Mouse (Mus musculus) liver, embryonic 14.5 days (tissue): Measurements from ENCODE around the gene Snx11. TPM values are rescaled to one million over a fixed set of nuclear protein-coding genes. Genes with fewer than 3 reads are reported as not detected.

ENCODE experiments used
- ATAC-seq: fragments of 200-750 bp; cut with Nextera tagmentation; 2 replicates; pipeline ENCODE4 v1.8.0; 2017; ENCODE audit warnings: moderate number of reproducible peaks, mild to moderate bottlenecking, moderate library complexity; ENCODE audit not compliant: insufficient read depth
- DNase-seq, 3 experiments: peaks; one replicate each; pipeline ENCODE4 v3.0.0-alpha.2; 2012 to 2013; ENCODE audit warnings: low read depth in 3 of 3, low spot score in 3 of 3
- H3K27ac ChIP-seq: fragments of 300-500 bp; sonication (generic); 2 replicates; pipeline ENCODE4 v1.5.1; 2014; ENCODE audit warnings: moderate library complexity, mild to moderate bottlenecking, control low read depth, inconsistent platforms
- H3K27me3 ChIP-seq: fragments of 300-500 bp; sonication (generic); 2 replicates; pipeline ENCODE4 v1.6.1; 2014; ENCODE audit warnings: mild to moderate bottlenecking, low read length, moderate library complexity; ENCODE audit not compliant: control insufficient read depth, insufficient read depth
- H3K36me3 ChIP-seq: fragments of 300-500 bp; sonication (generic); replicated peaks from 2 replicates; pipeline ENCODE4 v1.6.1; 2014; ENCODE audit warnings: low read depth; ENCODE audit not compliant: control insufficient read depth, insufficient read depth
- H3K4me1 ChIP-seq, 2 experiments: fragments of 200-500 bp in 1 of 2; fragments of 300-500 bp in 1 of 2; sonication (generic) in 1 of 2; replicated peaks; 2 replicates each; pipeline ENCODE4 v1.6.1; 2012 to 2014; ENCODE audit warnings: antibody characterized with exemption in 1 of 2, inconsistent platforms in 1 of 2, low read length in 1 of 2; ENCODE audit not compliant: control insufficient read depth in 2 of 2, insufficient read depth in 2 of 2
- H3K4me2 ChIP-seq: fragments of 300-500 bp; sonication (generic); 2 replicates; pipeline ENCODE4 v1.6.1; 2014; ENCODE audit warnings: low read depth, mild to moderate bottlenecking, control low read depth, moderate library complexity
- H3K4me3 ChIP-seq, 2 experiments: fragments of 200-500 bp in 1 of 2; fragments of 300-500 bp in 1 of 2; sonication (generic) in 1 of 2; 2 replicates each; pipeline ENCODE4 v1.5.1; 2012 to 2014; ENCODE audit warnings: low read depth in 2 of 2, low read length in 2 of 2, mild to moderate bottlenecking in 2 of 2, control low read depth in 1 of 2, inconsistent platforms in 1 of 2, moderate library complexity in 1 of 2; ENCODE audit not compliant: insufficient read depth in 1 of 2
- H3K9ac ChIP-seq: fragments of 300-500 bp; sonication (generic); replicated peaks from 2 replicates; pipeline ENCODE4 v1.6.1; 2014; ENCODE audit warnings: mild to moderate bottlenecking, control low read depth, moderate library complexity
- H3K9me3 ChIP-seq: fragments of 300-500 bp; sonication (generic); 2 replicates; pipeline ENCODE4 v1.6.1; 2016; ENCODE audit warnings: low read length, mixed read lengths; ENCODE audit not compliant: control insufficient read depth
- CTCF ChIP-seq: IDR thresholded peaks from 2 replicates; pipeline ENCODE4 v1.5.1; 2016; ENCODE audit warnings: antibody characterized with exemption, low read depth, control low read depth
- EP300 ChIP-seq: IDR thresholded peaks from 2 replicates; pipeline ENCODE4 v1.6.1; 2016; ENCODE audit warnings: antibody characterized with exemption, low read depth
- whole genome bisulfite sequencing: fragments of 180-500 bp; shearing (Covaris S2); extraction: QIAGEN DNeasy Blood & Tissue Kit; methylation state at CpG from one replicate; pipeline ENCODE4 v1.1.7; 2014; ENCODE audit not compliant: insufficient replicate concordance; 5-methylcytosine and 5-hydroxymethylcytosine counted together
- polyA plus RNA-seq, 2 experiments: library from polyadenylated mRNA; depleted of rRNA in 1 of 2; stranded (reverse) in 1 of 2; unstranded in 1 of 2; fragments of >200 nt; fragmentation: Nextera tagmentation in 1 of 2; extraction: Ambion mirVana in 1 of 2; gene quantifications; 2 replicates each; pipeline versions ENCODE4 v1.2.1 to v1.2.3; 2012 to 2014

Gene Snx11
- polyA plus RNA-seq, 2 experiments, result 4.9 to 10.1 TPM

- Histone ChIP-seq H3K27me3 (no peaks in the 10 kb centered on the region), H3K9ac (peak overlapping the region; percentile 1; the same call in 1 of the 2 replicates), H3K4me1 (peaks cover 17 to 19% of the 10 kb centered on the region in 2 experiments), H3K9me3 (no peaks in the 10 kb centered on the region), H3K27ac (no peak overlapping the region), H3K36me3 (peaks cover 52% of the 10 kb centered on the region), H3K4me3 (peak overlapping the region; percentile 25 to 48), H3K4me2 (peak overlapping the region; percentile 65)
- ATAC-seq (no peak), DNase-seq (no peak)
- 30% methylated on average over 13 of the region's 13 CpGs for WGBS
- TF ChIP-seq EP300 (no peak), CTCF (no peak)
Measured at GRCm38 (mm10) chr11:96823471-96823837, 46.1 kb upstream of the Snx11 start.

DNA sequence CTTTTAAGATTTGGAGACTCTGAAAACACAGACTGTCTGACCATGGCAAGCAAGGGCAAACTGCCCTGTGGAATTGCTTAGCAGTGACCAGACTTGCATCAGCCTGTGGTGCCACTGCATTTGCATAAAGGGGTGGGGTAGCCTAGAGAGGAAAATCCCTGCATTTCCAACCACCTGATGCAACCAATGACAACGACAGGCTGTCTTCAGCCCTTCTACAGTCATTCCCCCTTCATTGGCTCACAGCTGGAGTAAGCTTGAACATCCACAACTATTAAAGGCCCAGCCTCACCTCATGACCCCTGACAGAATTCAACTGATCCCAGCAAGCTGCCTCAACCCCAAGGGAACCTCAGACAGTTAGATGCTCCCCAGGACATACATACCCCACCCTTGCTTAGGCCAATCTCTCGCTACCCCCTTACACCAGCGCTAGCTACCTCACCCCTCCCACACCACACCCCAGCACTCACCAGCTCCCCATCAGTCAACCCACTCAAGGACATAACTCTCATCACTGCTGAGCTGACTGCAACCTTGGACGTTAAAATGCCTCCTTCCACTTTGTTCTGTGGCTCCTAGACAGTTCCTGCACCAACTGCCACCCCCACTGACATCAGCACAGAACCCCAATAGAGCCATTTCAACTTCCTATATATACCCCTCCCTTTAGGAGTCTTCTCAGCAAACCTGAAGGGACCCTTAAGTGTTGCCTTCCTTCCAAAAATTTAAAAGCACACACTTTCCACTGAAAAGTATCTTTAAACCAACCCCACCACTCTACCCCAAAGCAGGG is 45.5 kb upstream of the Snx11 start:
- H3K9ac ChIP-seq, result no peak overlapping the region
- no peaks in the 10 kb centered on the region for H3K9me3 ChIP-seq
- peak overlapping the region in 1 of 2 experiments; percentile 48; a peak in 2 of 4 replicates for H3K4me3 ChIP-seq
- WGBS, result 42% methylated on average over 4 of the region's 4 CpGs
- DNase-seq (peak in 1 of 3 experiments; percentile 41), ATAC-seq (no peak)
- H3K27ac ChIP-seq, result no peak overlapping the region
- H3K4me1 ChIP-seq, result peaks cover 14 to 16% of the 10 kb centered on the region in 2 experiments
- H3K4me2 ChIP-seq, result peak overlapping the region; percentile 65
- TF ChIP-seq CTCF (no peak), EP300 (no peak)
- H3K27me3 ChIP-seq, result no peaks in the 10 kb centered on the region
- H3K36me3 ChIP-seq, result peaks cover 52% of the 10 kb centered on the region

- no peak for TF ChIP-seq EP300
- TF ChIP-seq CTCF, result no peak
- H3K36me3 ChIP-seq, result peaks cover 51% of the 10 kb centered on the region
- H3K4me3 ChIP-seq, result no peak overlapping the region
- no peaks in the 10 kb centered on the region for H3K9me3 ChIP-seq
- no peak for ATAC-seq
- WGBS, result 82% methylated on average over 10 of the region's 10 CpGs
- no peaks in the 10 kb centered on the region for H3K27me3 ChIP-seq
- DNase-seq, result no peak
- peaks cover 10 to 11% of the 10 kb centered on the region in 2 experiments for H3K4me1 ChIP-seq
- H3K4me2 ChIP-seq, result no peak overlapping the region
- H3K9ac ChIP-seq, result no peak overlapping the region
- H3K27ac ChIP-seq, result no peak overlapping the region
Measured at GRCm38 (mm10) chr11:96821956-96822355, 44.6 kb upstream of the Snx11 start.

GRCm38 (mm10) chr11:96818128-96818710 is 40.9 kb upstream of the Snx11 start:
- Histone ChIP-seq H3K9me3 (no peaks in the 10 kb centered on the region), H3K27me3 (no peaks in the 10 kb centered on the region), H3K4me2 (no peak overlapping the region), H3K4me1 (no peaks in the 10 kb centered on the region; a peak in 1 of 4 replicates), H3K4me3 (no peak overlapping the region), H3K27ac (no peak overlapping the region), H3K9ac (no peak overlapping the region), H3K36me3 (peaks cover 53% of the 10 kb centered on the region)
- DNase-seq (no peak), ATAC-seq (no peak)
- WGBS, result 75% methylated on average over 8 of the region's 8 CpGs
- TF ChIP-seq CTCF, result no peak
- TF ChIP-seq EP300, result no peak

- no peak overlapping the region for H3K9ac ChIP-seq
- H3K9me3 ChIP-seq, result no peaks in the 10 kb centered on the region
- ATAC-seq, result no peak
- TF ChIP-seq EP300 (no peak), CTCF (no peak)
- H3K27me3 ChIP-seq, result no peaks in the 10 kb centered on the region
- no peak overlapping the region for H3K4me3 ChIP-seq
- H3K4me2 ChIP-seq, result no peak overlapping the region
- WGBS, result 87% methylated on average over 5 of the region's 5 CpGs
- no peak overlapping the region for H3K27ac ChIP-seq
- no peaks in the 10 kb centered on the region for H3K4me1 ChIP-seq
- peaks cover 52% of the 10 kb centered on the region for H3K36me3 ChIP-seq
- no peak for DNase-seq
Measured at GRCm38 (mm10) chr11:96816979-96817378, 39.6 kb upstream of the Snx11 start.
